Mouse (Mus musculus) ES-E14 (cell line): ENCODE results near the gene Cacna1e.

ENCODE experiments used
- CHD2 ChIP-seq: IDR thresholded peaks from 2 replicates; pipeline ENCODE4 v1.6.1; 2014; ENCODE audit warnings: mild to moderate bottlenecking, low read depth, low read length, inconsistent platforms
- MAFK ChIP-seq: IDR thresholded peaks from 2 replicates; pipeline ENCODE4 v1.6.1; 2014; ENCODE audit warnings: mild to moderate bottlenecking, low read depth, low read length, inconsistent platforms; ENCODE audit not compliant: insufficient read depth
- ZC3H11A ChIP-seq: IDR thresholded peaks from 2 replicates; pipeline ENCODE4 v1.6.1; 2012; ENCODE audit warnings: low read depth, mild to moderate bottlenecking, inconsistent platforms, low read length, borderline replicate concordance

GRCm38 (mm10) chr1:154532987-154533940 is 351.0 kb downstream of the Cacna1e start:
- TF ChIP-seq MAFK (no peak), CHD2 (no peak), ZC3H11A (no peak)
